8 mouse cellular contexts compared by ENCODE assay signal in the genomic region with DNA sequence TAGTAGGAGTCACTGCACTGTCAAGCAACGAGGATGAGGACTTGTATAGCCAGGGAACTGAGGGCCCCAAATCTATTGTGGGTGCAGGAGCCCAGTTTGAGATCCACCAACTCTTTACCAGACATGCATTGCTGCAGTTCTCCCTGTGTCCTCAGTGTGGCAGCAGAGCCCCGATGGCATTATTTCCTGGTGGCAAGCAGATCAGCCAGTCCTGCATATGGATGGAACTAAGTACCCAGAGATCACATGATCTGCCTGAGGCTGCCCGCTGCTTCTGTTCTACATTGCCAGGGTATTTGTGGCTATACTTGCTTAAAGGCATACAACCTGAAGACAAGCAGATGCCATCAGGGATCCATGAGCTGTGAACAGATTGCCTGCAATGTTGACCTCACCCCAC. TPM values are rescaled to one million over a fixed set of nuclear protein-coding genes. Genes with fewer than 3 reads are reported as not detected.
DNase-seq lines count a peak whose midpoint lies in the region; ATAC-seq lines count a peak whose summit lies in the region.

No protein-coding gene starts in this region.

- ATAC-seq in granulocyte monocyte progenitor cell, adult 5-6 weeks (replicated peaks; ENCODE audit: poor library complexity, severe bottlenecking), result peak; percentile 73
- no peak for ATAC-seq in activated CD4-positive, CD25-positive, alpha-beta regulatory T cell, adult 4 months

- DNase-seq in CD8-positive naive resting alpha-beta T cell, adult 2 months (ENCODE audit: low read depth in 2 of 2, low spot score in 2 of 2), result peak; percentile 26 to 43
- DNase-seq in adipocyte (ENCODE audit: low spot score), result peak; percentile 64
- peak; percentile 79 for DNase-seq in embryo, embryonic 10 days (ENCODE audit: low spot score)
- peak; percentile 61 for DNase-seq in layer of hippocampus, adult 11-12 months (ENCODE audit: low spot score)
- peak; percentile 68 for DNase-seq in lung, postnatal 14 days
- DNase-seq in right cerebral cortex, postnatal 25 days, result peak; percentile 63

RNA-seq across cellular contexts. Expression of gene Alkbh5, which starts 23.2 kb away (rescaled TPM):
- total RNA-seq in granulocyte monocyte progenitor cell, adult 5-6 weeks (2014; fragmentation: Nextera tagmentation), result 24.3 and 27.9 TPM in 2 replicates
- total RNA-seq in granulocyte monocyte progenitor cell, adult 5-6 weeks (2017), result 24.9 and 31.7 TPM in 2 replicates
- 10 to 100 TPM; 31.4 to 40.9 TPM for polyA plus RNA-seq in activated CD4-positive, CD25-positive, alpha-beta regulatory T cell, adult 4 months (2017; shearing (Covaris generic))
